Mouse (Mus musculus) neural tube, embryonic 12.5 days (tissue): ENCODE results near the gene Best1. TPM values are rescaled to one million over a fixed set of nuclear protein-coding genes. Genes with fewer than 3 reads are reported as not detected.

Experiments
- ATAC-seq: fragments of 200-750 bp; cut with Nextera tagmentation; 2 replicates; pipeline ENCODE4 v1.8.0; 2017; ENCODE audit warnings: low read depth, mild to moderate bottlenecking, moderate TSS enrichment, moderate library complexity; ENCODE audit not compliant: low FRiP score
- H3K27ac ChIP-seq: fragments of 300-500 bp; sonication (generic); 2 replicates; pipeline ENCODE4 v1.5.1; 2016
- H3K27me3 ChIP-seq: fragments of 300-500 bp; sonication (generic); replicated peaks from 2 replicates; pipeline ENCODE4 v1.6.1; 2016; ENCODE audit warnings: mild to moderate bottlenecking
- H3K36me3 ChIP-seq: fragments of 300-500 bp; sonication (generic); 2 replicates; pipeline ENCODE4 v1.6.1; 2016; ENCODE audit warnings: mild to moderate bottlenecking
- H3K4me1 ChIP-seq: fragments of 300-500 bp; sonication (generic); 2 replicates; pipeline ENCODE4 v1.6.1; 2016
- H3K4me2 ChIP-seq: fragments of 300-500 bp; sonication (generic); replicated peaks from 2 replicates; pipeline ENCODE4 v1.6.1; 2016; ENCODE audit warnings: mild to moderate bottlenecking
- H3K4me3 ChIP-seq: fragments of 300-500 bp; sonication (generic); 2 replicates; pipeline ENCODE4 v1.5.1; 2016
- H3K9ac ChIP-seq: fragments of 300-500 bp; sonication (generic); 2 replicates; pipeline ENCODE4 v1.6.1; 2016; ENCODE audit warnings: mild to moderate bottlenecking
- H3K9me3 ChIP-seq: fragments of 300-500 bp; sonication (generic); 2 replicates; pipeline ENCODE4 v1.6.1; 2016; ENCODE audit warnings: mild to moderate bottlenecking
- WGBS: fragments of 180-500 bp; shearing (Covaris S2); methylation state at CpG from one replicate; pipeline ENCODE4 v1.1.7; 2016; 5-methylcytosine and 5-hydroxymethylcytosine counted together
- polyA plus RNA-seq: library from polyadenylated mRNA; unstranded; fragments of >200 nt; fragmentation: Nextera tagmentation; extraction: Ambion mirVana; gene quantifications from 2 replicates; pipeline ENCODE4 v1.2.1, GENCODE M21; 2016

Gene Best1
- polyA plus RNA-seq, 1 experiment from 2014 or later = 1.9 TPM

DNA sequence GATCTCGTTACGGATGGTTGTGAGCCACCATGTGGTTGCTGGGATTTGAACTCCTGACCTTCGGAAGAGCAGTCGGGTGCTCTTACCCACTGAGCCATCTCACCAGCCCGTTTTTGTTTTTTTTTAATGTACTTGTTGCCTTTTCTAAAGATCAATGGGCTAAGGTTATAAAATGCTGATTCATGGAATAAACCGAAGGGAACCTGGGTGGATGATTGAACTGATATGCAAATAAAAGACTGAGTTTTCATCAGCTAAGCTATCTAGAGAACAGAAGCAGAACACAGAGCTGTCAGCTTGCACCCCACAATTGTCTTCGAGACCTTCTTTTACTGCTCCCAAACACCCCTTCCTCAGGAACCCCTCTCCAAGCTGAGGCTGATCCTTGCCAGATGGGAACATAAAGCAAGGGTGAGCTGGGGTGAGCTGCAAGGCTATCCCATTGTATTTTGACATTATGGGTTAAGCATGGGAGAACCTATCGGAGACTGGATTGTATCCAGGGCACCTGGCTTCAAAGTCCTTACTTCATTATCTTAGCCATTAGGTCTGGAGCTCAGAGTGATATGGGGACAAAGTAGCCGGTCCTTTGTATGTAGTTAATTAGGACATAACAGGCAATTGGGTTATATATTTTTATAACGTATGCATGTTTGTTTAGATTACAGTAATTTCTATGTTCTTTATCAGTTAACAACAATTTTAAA lies 33.2 kb downstream of the Best1 start:
- no peak for ATAC-seq
- Histone ChIP-seq H3K9ac (no peak overlapping the region), H3K4me3 (no peak overlapping the region), H3K9me3 (no peaks in the 10 kb centered on the region), H3K27ac (no peak overlapping the region), H3K4me2 (no peak overlapping the region), H3K27me3 (no peaks in the 10 kb centered on the region), H3K4me1 (no peaks in the 10 kb centered on the region), H3K36me3 (no peaks in the 10 kb centered on the region)
- 80% methylated on average over 10 of the region's 10 CpGs for WGBS

DNA sequence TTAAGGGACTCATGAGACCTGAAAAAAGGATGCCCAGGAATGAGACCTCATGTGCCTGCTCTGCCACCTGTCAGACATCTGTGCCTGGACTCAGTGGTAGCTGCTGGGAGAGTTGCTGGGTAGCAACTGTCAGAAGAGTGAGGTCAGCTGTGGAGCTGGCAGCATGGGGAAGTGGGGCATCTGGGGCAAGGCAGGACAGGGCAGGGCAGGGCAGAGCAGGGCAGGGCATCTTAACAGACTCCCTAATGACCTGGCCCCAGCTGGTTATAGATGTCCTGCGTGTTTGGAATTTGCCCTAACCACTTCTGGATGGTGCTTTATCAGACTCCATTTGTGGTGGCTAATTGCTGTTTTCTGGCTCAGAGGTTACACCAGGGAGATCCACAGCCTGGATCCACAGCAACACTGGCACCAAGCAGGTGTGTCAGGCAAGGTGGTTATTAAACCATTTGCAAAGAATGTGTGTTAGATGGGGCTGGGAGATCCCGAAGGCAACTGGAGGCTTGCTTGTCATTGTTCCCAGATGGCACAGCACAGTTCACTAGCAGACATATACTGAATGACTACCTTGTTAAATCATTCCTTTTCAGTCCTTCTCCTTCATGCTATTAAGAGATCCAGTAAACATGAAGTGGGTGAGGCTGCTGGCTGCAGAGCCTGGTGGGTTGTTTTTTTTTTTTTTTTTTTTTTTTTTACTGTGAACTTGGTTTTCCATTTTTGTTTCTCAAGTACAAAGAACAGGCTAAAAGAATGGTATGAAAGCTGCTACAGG lies 35.2 kb downstream of the Best1 start:
- WGBS = 67% methylated on average over 2 of the region's 2 CpGs
- Histone ChIP-seq H3K9ac (no peak overlapping the region), H3K4me3 (no peak overlapping the region), H3K27ac (no peak overlapping the region), H3K4me1 (no peaks in the 10 kb centered on the region), H3K27me3 (no peaks in the 10 kb centered on the region), H3K4me2 (no peak overlapping the region), H3K9me3 (no peaks in the 10 kb centered on the region), H3K36me3 (no peaks in the 10 kb centered on the region)
- no peak for ATAC-seq

DNA sequence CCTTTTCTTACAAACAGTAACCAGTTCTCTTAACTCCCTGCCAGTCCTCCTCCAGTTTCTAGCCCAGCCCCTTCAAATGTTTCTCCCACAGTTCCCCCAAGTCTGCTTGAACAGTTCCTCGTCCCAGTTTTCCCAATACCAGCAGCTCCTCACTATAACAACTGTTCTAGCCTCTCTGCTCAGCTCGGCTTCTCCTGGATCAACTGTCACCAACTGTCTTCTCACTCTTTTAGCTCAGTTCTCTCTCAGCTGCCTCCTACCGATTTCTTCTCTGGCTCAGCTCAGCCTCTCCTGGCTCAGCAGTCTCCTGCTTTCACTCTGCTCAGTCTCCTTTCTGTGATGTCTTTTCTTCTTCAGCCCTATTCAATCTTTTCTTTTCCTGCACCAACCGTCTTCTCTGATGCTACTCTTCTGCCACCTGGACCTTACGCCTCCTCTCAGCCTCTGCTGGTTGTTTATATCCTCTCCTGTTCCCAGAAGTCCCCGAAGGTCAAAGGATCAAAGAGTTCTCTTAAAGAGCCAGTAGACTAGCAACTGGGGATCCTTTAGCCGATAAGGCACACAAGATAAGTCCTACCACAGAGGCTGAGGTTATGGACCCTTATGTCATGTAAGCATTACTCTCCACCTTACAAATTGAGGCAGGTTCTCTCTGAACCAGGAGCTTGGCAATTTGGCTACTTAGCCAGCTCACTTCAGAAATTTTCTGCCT lies 37.1 kb downstream of the Best1 start:
- Histone ChIP-seq H3K36me3 (no peaks in the 10 kb centered on the region), H3K9me3 (no peaks in the 10 kb centered on the region), H3K27me3 (no peaks in the 10 kb centered on the region), H3K4me1 (no peaks in the 10 kb centered on the region), H3K4me3 (no peak overlapping the region), H3K9ac (no peak overlapping the region), H3K4me2 (no peak overlapping the region), H3K27ac (no peak overlapping the region)
- no peak for ATAC-seq
- WGBS = 19% methylated on average over 7 of the region's 7 CpGs

GRCm38 (mm10) chr19:9960769-9961168 lies 40.7 kb downstream of the Best1 start:
- H3K4me3 ChIP-seq = no peak overlapping the region
- H3K9ac ChIP-seq = no peak overlapping the region
- no peaks in the 10 kb centered on the region for H3K9me3 ChIP-seq
- no peak overlapping the region for H3K27ac ChIP-seq
- ATAC-seq = no peak
- no peaks in the 10 kb centered on the region for H3K36me3 ChIP-seq
- no peaks in the 10 kb centered on the region for H3K4me1 ChIP-seq
- H3K27me3 ChIP-seq = no peaks in the 10 kb centered on the region
- 85% methylated on average over 5 of the region's 5 CpGs for WGBS
- no peak overlapping the region for H3K4me2 ChIP-seq

DNA sequence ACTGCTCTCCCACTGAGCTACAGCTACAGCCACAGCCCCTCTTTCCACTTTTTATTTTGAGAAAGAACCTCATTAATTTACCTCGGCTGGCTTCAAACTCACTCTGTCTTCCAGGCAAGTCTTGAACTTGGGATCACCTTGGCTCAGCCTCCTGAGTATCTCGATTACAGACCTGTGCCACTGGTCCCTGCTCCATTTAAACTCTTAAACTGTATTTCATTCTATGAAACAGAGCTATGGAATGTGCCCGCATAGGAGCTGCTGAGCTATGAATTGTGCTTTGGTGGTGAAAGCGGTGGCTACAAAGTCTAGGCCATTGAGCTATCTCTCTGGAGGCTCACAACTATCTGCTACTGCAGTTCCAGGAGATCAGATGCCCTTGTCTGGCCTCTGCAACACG lies 43.5 kb downstream of the Best1 start:
- 86% methylated on average over 5 of the region's 5 CpGs for WGBS
- Histone ChIP-seq H3K4me1 (peaks cover 10% of the 10 kb centered on the region), H3K4me2 (no peak overlapping the region), H3K36me3 (no peaks in the 10 kb centered on the region), H3K27me3 (no peaks in the 10 kb centered on the region), H3K4me3 (no peak overlapping the region), H3K9me3 (no peaks in the 10 kb centered on the region), H3K9ac (no peak overlapping the region), H3K27ac (no peak overlapping the region)
- no peak for ATAC-seq

- Histone ChIP-seq H3K36me3 (no peaks in the 10 kb centered on the region), H3K27me3 (no peaks in the 10 kb centered on the region), H3K4me2 (no peak overlapping the region), H3K4me1 (peaks cover 10% of the 10 kb centered on the region), H3K4me3 (no peak overlapping the region), H3K27ac (no peak overlapping the region), H3K9me3 (no peaks in the 10 kb centered on the region), H3K9ac (no peak overlapping the region)
- 75% methylated on average over 4 of the region's 4 CpGs for WGBS
- ATAC-seq = no peak
These were observed 44.6 kb downstream of the Best1 start for GRCm38 (mm10) chr19:9956624-9957388.

- Histone ChIP-seq H3K36me3 (no peaks in the 10 kb centered on the region), H3K9ac (no peak overlapping the region), H3K4me1 (peaks cover 10% of the 10 kb centered on the region), H3K4me3 (no peak overlapping the region), H3K27ac (no peak overlapping the region), H3K9me3 (no peaks in the 10 kb centered on the region), H3K4me2 (no peak overlapping the region), H3K27me3 (no peaks in the 10 kb centered on the region)
- 91% methylated on average over 1 of the region's 1 CpGs for WGBS
- no peak for ATAC-seq
These were observed 46.0 kb downstream of the Best1 start for GRCm38 (mm10) chr19:9955438-9955837.

- no peaks in the 10 kb centered on the region for H3K27me3 ChIP-seq
- no peak overlapping the region for H3K4me2 ChIP-seq
- no peaks in the 10 kb centered on the region for H3K9me3 ChIP-seq
- H3K36me3 ChIP-seq = no peaks in the 10 kb centered on the region
- H3K4me1 ChIP-seq = peaks cover 10% of the 10 kb centered on the region
- H3K4me3 ChIP-seq = no peak overlapping the region
- no peak for ATAC-seq
- no peak overlapping the region for H3K9ac ChIP-seq
- WGBS = 44% methylated on average over 5 of the region's 5 CpGs
- no peak overlapping the region for H3K27ac ChIP-seq
These were observed 46.6 kb downstream of the Best1 start for GRCm38 (mm10) chr19:9954811-9955202.

GRCm38 (mm10) chr19:9954055-9954810 lies 47.2 kb downstream of the Best1 start:
- no peaks in the 10 kb centered on the region for H3K9me3 ChIP-seq
- H3K27ac ChIP-seq = no peak overlapping the region
- peaks cover 10% of the 10 kb centered on the region for H3K4me1 ChIP-seq
- H3K9ac ChIP-seq = no peak overlapping the region
- 42% methylated on average over 7 of the region's 7 CpGs for WGBS
- no peak overlapping the region for H3K4me2 ChIP-seq
- H3K27me3 ChIP-seq = no peaks in the 10 kb centered on the region
- H3K4me3 ChIP-seq = no peak overlapping the region
- no peaks in the 10 kb centered on the region for H3K36me3 ChIP-seq
- ATAC-seq = no peak

DNA sequence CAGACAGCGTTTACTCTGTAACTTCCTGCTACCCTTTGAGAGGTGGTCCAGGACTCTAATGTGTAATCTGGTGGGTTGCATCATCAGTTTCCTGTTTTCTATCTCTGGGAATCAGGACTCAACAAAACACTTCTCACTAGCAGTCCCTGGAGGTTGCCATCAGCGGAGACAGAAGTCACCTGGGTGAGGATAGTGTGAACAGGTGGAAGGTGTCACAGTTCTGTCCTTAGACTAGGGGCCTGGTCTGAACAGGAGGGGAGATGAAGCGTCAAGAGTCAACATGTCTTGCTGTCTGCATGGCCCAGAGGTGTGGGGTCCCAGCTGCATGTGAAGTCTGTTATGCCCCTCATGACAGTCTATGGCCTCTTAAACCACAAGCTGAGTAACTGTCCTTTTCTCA lies 48.5 kb downstream of the Best1 start:
- Histone ChIP-seq H3K9ac (no peak overlapping the region), H3K27ac (no peak overlapping the region), H3K9me3 (no peaks in the 10 kb centered on the region), H3K36me3 (no peaks in the 10 kb centered on the region), H3K27me3 (no peaks in the 10 kb centered on the region), H3K4me2 (no peak overlapping the region), H3K4me3 (no peak overlapping the region), H3K4me1 (peaks cover 10% of the 10 kb centered on the region)
- 89% methylated on average over 3 of the region's 3 CpGs for WGBS
- no peak for ATAC-seq

GRCm38 (mm10) chr19:9952390-9952789 lies 49.0 kb downstream of the Best1 start:
- WGBS = 73% methylated on average over 3 of the region's 3 CpGs
- Histone ChIP-seq H3K4me2 (no peak overlapping the region), H3K9ac (no peak overlapping the region), H3K4me3 (no peak overlapping the region), H3K36me3 (no peaks in the 10 kb centered on the region), H3K27ac (no peak overlapping the region), H3K27me3 (no peaks in the 10 kb centered on the region), H3K4me1 (peaks cover 10% of the 10 kb centered on the region), H3K9me3 (no peaks in the 10 kb centered on the region)
- no peak for ATAC-seq
